ENCODE assay signal across 8 mouse cellular contexts in genomic region chr10:81570238-81570800, GRCm38 (mm10). TPM values are rescaled to one million over a fixed set of nuclear protein-coding genes. Genes with fewer than 3 reads are reported as not detected.
DNase-seq lines count a peak whose midpoint lies in the region; ATAC-seq and TF ChIP-seq lines count a peak whose summit lies in the region.

No protein-coding gene starts in this region.

- DNase-seq in lung, embryonic 14.5 days = peak; percentile 26
- DNase-seq in lung, adult 18-20 months = no peak
- peak; percentile 84 for DNase-seq in embryo, embryonic 11 days
- DNase-seq in cerebellum, postnatal 4 days (ENCODE audit: low spot score in 2 of 2) = no peak
- no peak for DNase-seq in layer of hippocampus, adult 9-10 months (ENCODE audit: low spot score)
- no peak for DNase-seq in spleen, postnatal 4 days (ENCODE audit: low spot score in 2 of 2)

- H3K9ac ChIP-seq in lung, embryonic 14.5 days = peak overlapping the region; percentile 32
- peak overlapping the region; percentile 56 for H3K9ac ChIP-seq in hindbrain, embryonic 16.5 days (ENCODE audit: low read depth, low read length)

- 1% methylated on average over 11 of the region's 11 CpGs for WGBS in lung, embryonic 14.5 days
- WGBS in hindbrain, embryonic 16.5 days = 0% methylated on average over 7 of the region's 11 CpGs

- H3ac ChIP-seq in myocyte (ENCODE audit: control insufficient read depth, insufficient read length) = no peak overlapping the region

- H3K36me3 ChIP-seq in lung, embryonic 14.5 days (ENCODE audit: insufficient read depth) = peaks cover 19% of the 10 kb centered on the region
- H3K36me3 ChIP-seq in hindbrain, embryonic 16.5 days (ENCODE audit: control insufficient read depth, insufficient read depth, low read length) = peaks cover 11% of the 10 kb centered on the region
- peaks cover 3% of the 10 kb centered on the region for H3K36me3 ChIP-seq in myocyte (ENCODE audit: control insufficient read depth, insufficient read depth)

- peak; percentile 2 for ATAC-seq in lung, embryonic 14.5 days (ENCODE audit: insufficient read depth)
- ATAC-seq in hindbrain, embryonic 16.5 days = peak; percentile 9

- H3K4me3 ChIP-seq in lung, embryonic 14.5 days (ENCODE audit: low read depth, low read length) = peak overlapping the region; percentile 40
- peak overlapping the region; percentile 40 for H3K4me3 ChIP-seq in hindbrain, embryonic 16.5 days (ENCODE audit: low read length)
- H3K4me3 ChIP-seq in myocyte = peak overlapping the region; percentile 32

- TF ChIP-seq CTCF in lung, embryonic 14.5 days (IDR thresholded peaks at IDR 0.05; ENCODE audit: low read depth) = no peak

- no peaks in the 10 kb centered on the region for H3K9me3 ChIP-seq in lung, embryonic 14.5 days (ENCODE audit: low read depth, low read length)
- H3K9me3 ChIP-seq in hindbrain, embryonic 16.5 days (ENCODE audit: control insufficient read depth, low read length) = no peaks in the 10 kb centered on the region

- peak overlapping the region; percentile 76 for H3K4me2 ChIP-seq in lung, embryonic 14.5 days
- peak overlapping the region; percentile 93 for H3K4me2 ChIP-seq in hindbrain, embryonic 16.5 days (ENCODE audit: low read length)
- peak overlapping the region; percentile 100 for H3K4me2 ChIP-seq in myocyte (ENCODE audit: low read depth)

- peak overlapping the region; percentile 95 for H3K27ac ChIP-seq in lung, embryonic 14.5 days (ENCODE audit: low read depth)
- peak overlapping the region; percentile 81 for H3K27ac ChIP-seq in hindbrain, embryonic 16.5 days (ENCODE audit: low read depth, low read length)

- no peaks in the 10 kb centered on the region for H3K79me2 ChIP-seq in myocyte (ENCODE audit: control insufficient read depth, insufficient read depth)

- H3K4me1 ChIP-seq in lung, embryonic 14.5 days (ENCODE audit: insufficient read depth) = peaks cover 55% of the 10 kb centered on the region
- peaks cover 34% of the 10 kb centered on the region for H3K4me1 ChIP-seq in hindbrain, embryonic 16.5 days (ENCODE audit: control insufficient read depth, insufficient read depth, low read depth, low read length)

- H3K27me3 ChIP-seq in lung, embryonic 14.5 days (ENCODE audit: insufficient read depth, low read length) = peaks cover 7% of the 10 kb centered on the region; the same call in 1 of the 2 replicates
- H3K27me3 ChIP-seq in hindbrain, embryonic 16.5 days (replicated peaks; ENCODE audit: control insufficient read depth, insufficient read depth, low read length) = peaks cover 7% of the 10 kb centered on the region; the same call in 1 of the 2 replicates
- no peaks in the 10 kb centered on the region for H3K27me3 ChIP-seq in myocyte (ENCODE audit: control insufficient read depth, insufficient read depth, insufficient read length)

- no peak for TF ChIP-seq POLR2A in myocyte (IDR thresholded peaks at IDR 0.05; ENCODE audit: insufficient read length, low read depth)

TF ChIP-seq in myocyte, 11 proteins besides CTCF, POLR2A, EP300 and RAD21:
- no peak for TF ChIP-seq POLR2AphosphoS2 (IDR thresholded peaks at IDR 0.05; ENCODE audit: insufficient read length, low read depth)

RNA-seq across cellular contexts. Expression of gene Tle2, which starts 4.0 kb away (rescaled TPM):
- 27.5 and 32.5 TPM in 2 replicates for polyA plus RNA-seq in lung, embryonic 14.5 days (2014; fragmentation: Nextera tagmentation; extraction: Ambion mirVana)
- 40.9 and 50.2 TPM in 2 replicates for polyA plus RNA-seq in hindbrain, embryonic 16.5 days (2015; fragmentation: Nextera tagmentation; extraction: Ambion mirVana)
- polyA plus RNA-seq in myocyte (2012; fragmentation: generic; extraction: Trizol) = 11.3 TPM

RNA-seq across cellular contexts. Expression of gene Aes, which starts 11.0 kb away (rescaled TPM):
- 360 and 404 TPM in 2 replicates for polyA plus RNA-seq in lung, embryonic 14.5 days (2014; fragmentation: Nextera tagmentation; extraction: Ambion mirVana)
- 457 and 712 TPM in 2 replicates for polyA plus RNA-seq in hindbrain, embryonic 16.5 days (2015; fragmentation: Nextera tagmentation; extraction: Ambion mirVana)
- polyA plus RNA-seq in myocyte (2012; fragmentation: generic; extraction: Trizol) = 639 TPM

RNA-seq across cellular contexts. Expression of gene Gna11, which starts 25.3 kb away (rescaled TPM):
- 81.2 and 88.2 TPM in 2 replicates for polyA plus RNA-seq in lung, embryonic 14.5 days (2014; fragmentation: Nextera tagmentation; extraction: Ambion mirVana)
- polyA plus RNA-seq in hindbrain, embryonic 16.5 days (2015; fragmentation: Nextera tagmentation; extraction: Ambion mirVana) = 96.0 and 104 TPM in 2 replicates
- 58.2 TPM for polyA plus RNA-seq in myocyte (2012; fragmentation: generic; extraction: Trizol)

RNA-seq across cellular contexts. Expression of gene Tle6, which starts 30.6 kb away (rescaled TPM):
- polyA plus RNA-seq in lung, embryonic 14.5 days (2014; fragmentation: Nextera tagmentation; extraction: Ambion mirVana) = 24.1 and 25.2 TPM in 2 replicates
- polyA plus RNA-seq in hindbrain, embryonic 16.5 days (2015; fragmentation: Nextera tagmentation; extraction: Ambion mirVana) = 9.0 and 9.2 TPM in 2 replicates
- polyA plus RNA-seq in myocyte (2012; fragmentation: generic; extraction: Trizol) = 15.3 TPM

RNA-seq across cellular contexts. Expression of gene BC025920, which starts 35.8 kb away (rescaled TPM):
- polyA plus RNA-seq in lung, embryonic 14.5 days (2014; fragmentation: Nextera tagmentation; extraction: Ambion mirVana) = 0.58 and 0.61 TPM in 2 replicates
- polyA plus RNA-seq in hindbrain, embryonic 16.5 days (2015; fragmentation: Nextera tagmentation; extraction: Ambion mirVana) = 1.6 and 2.3 TPM in 2 replicates
- polyA plus RNA-seq in myocyte (2012; fragmentation: generic; extraction: Trizol) = 0.78 TPM

Comparison
In these comparisons a context has a peak if more than half of its experiments do, and no peak if none do; other contexts are left out.
1. DNase-seq: peak in lung, embryonic 14.5 days (single experiment) and embryo, embryonic 11 days (single experiment); none in lung, adult 18-20 months (0 of 2), cerebellum, postnatal 4 days (0 of 2), layer of hippocampus, adult 9-10 months (single experiment) and spleen, postnatal 4 days (0 of 2).
2. Peak in every context shown above with its lines, with median percentiles within 50 percentile points of each other: H3K4me2 ChIP-seq and H3K4me3 ChIP-seq.